Mouse (Mus musculus) liver, postnatal 0 days (tissue): Measurements from ENCODE around the gene Rbfox3. TPM values are rescaled to one million over a fixed set of nuclear protein-coding genes. Genes with fewer than 3 reads are reported as not detected.

Source experiments
- ATAC-seq: fragments of 200-750 bp; cut with Nextera tagmentation; 2 replicates; pipeline ENCODE4 v1.8.0; 2017; ENCODE audit warnings: mild to moderate bottlenecking, moderate library complexity
- DNase-seq: peaks from one replicate; pipeline ENCODE4 v3.0.0-alpha.2; 2016
- H3K27ac ChIP-seq: fragments of 300-500 bp; sonication (generic); 2 replicates; pipeline ENCODE4 v1.5.1; 2014; ENCODE audit warnings: antibody characterized with exemption, moderate library complexity, mild to moderate bottlenecking, low read depth
- H3K27me3 ChIP-seq: fragments of 300-500 bp; sonication (generic); 2 replicates; pipeline ENCODE4 v1.6.1; 2014; ENCODE audit warnings: low read length, control low read depth, mixed read lengths; ENCODE audit not compliant: insufficient read depth
- H3K36me3 ChIP-seq: fragments of 300-500 bp; sonication (generic); replicated peaks from 2 replicates; pipeline ENCODE4 v1.6.1; 2014; ENCODE audit warnings: mild to moderate bottlenecking, control low read depth, low read length, moderate library complexity, mixed read lengths; ENCODE audit not compliant: insufficient read depth
- H3K4me1 ChIP-seq: fragments of 300-500 bp; sonication (generic); 2 replicates; pipeline ENCODE4 v1.6.1; 2014; ENCODE audit warnings: antibody characterized with exemption, mild to moderate bottlenecking, control low read depth; ENCODE audit not compliant: insufficient read depth
- H3K4me2 ChIP-seq: fragments of 300-500 bp; sonication (generic); 2 replicates; pipeline ENCODE4 v1.6.1; 2014; ENCODE audit warnings: low read depth, mild to moderate bottlenecking, low read length, moderate library complexity, mixed read lengths
- H3K4me3 ChIP-seq: fragments of 300-500 bp; sonication (generic); 2 replicates; pipeline ENCODE4 v1.5.1; 2014; ENCODE audit warnings: low read depth, low read length
- H3K9ac ChIP-seq: fragments of 300-500 bp; sonication (generic); replicated peaks from 2 replicates; pipeline ENCODE4 v1.6.1; 2014; ENCODE audit warnings: mild to moderate bottlenecking, moderate library complexity
- H3K9me3 ChIP-seq: fragments of 300-500 bp; sonication (generic); 2 replicates; pipeline ENCODE4 v1.6.1; 2016; ENCODE audit warnings: mild to moderate bottlenecking, control low read depth, low read length, mixed read lengths
- CTCF ChIP-seq: sonication (generic); IDR thresholded peaks from 2 replicates; pipeline ENCODE4 v1.5.1; 2016; ENCODE audit warnings: antibody characterized with exemption, low read depth
- EP300 ChIP-seq: IDR thresholded peaks from 2 replicates; pipeline ENCODE4 v1.6.1; 2016; ENCODE audit warnings: antibody characterized with exemption, low read depth, mild to moderate bottlenecking
- WGBS: fragments of 180-500 bp; shearing (Covaris S2); extraction: QIAGEN DNeasy Blood & Tissue Kit; methylation state at CpG from one replicate; pipeline ENCODE4 v1.1.7; 2014; ENCODE audit not compliant: insufficient replicate concordance; 5-methylcytosine and 5-hydroxymethylcytosine counted together
- polyA plus RNA-seq: library from polyadenylated mRNA; unstranded; fragments of >200 nt; fragmentation: Nextera tagmentation; extraction: Ambion mirVana; gene quantifications from 2 replicates; pipeline ENCODE4 v1.2.1, GENCODE M21; 2015

Gene Rbfox3
- polyA plus RNA-seq, 1 experiment from 2014 or later = 0.73 TPM

DNA sequence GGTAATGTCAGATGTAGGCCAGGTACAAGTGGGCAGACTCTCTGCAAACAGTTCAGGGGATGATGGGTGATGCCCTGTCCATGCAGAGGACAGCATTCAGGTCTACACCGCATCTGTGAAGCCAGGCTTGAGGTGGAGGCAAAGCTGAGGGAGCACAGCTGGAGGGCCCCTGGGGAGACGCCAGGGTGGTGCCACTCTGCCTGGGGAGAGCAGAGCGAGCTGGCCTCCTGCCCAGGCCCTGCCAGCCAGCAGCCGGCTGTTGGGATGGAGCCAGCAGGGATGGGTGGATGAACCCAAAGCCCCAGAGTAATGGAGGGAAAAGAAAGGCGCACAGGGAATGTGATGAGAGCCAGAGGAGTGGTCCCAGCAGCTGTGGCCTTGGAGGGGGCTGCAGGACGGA is 399.5 kb downstream of the Rbfox3 start:
- Histone ChIP-seq H3K4me1 (no peaks in the 10 kb centered on the region), H3K36me3 (no peaks in the 10 kb centered on the region), H3K4me2 (no peak overlapping the region), H3K9me3 (no peaks in the 10 kb centered on the region), H3K9ac (no peak overlapping the region), H3K4me3 (no peak overlapping the region), H3K27me3 (peaks cover 2% of the 10 kb centered on the region; the same call in 1 of the 2 replicates), H3K27ac (no peak overlapping the region)
- TF ChIP-seq CTCF (no peak), EP300 (no peak)
- ATAC-seq (no peak), DNase-seq (no peak)
- WGBS = 66% methylated on average over 6 of the region's 6 CpGs

DNA sequence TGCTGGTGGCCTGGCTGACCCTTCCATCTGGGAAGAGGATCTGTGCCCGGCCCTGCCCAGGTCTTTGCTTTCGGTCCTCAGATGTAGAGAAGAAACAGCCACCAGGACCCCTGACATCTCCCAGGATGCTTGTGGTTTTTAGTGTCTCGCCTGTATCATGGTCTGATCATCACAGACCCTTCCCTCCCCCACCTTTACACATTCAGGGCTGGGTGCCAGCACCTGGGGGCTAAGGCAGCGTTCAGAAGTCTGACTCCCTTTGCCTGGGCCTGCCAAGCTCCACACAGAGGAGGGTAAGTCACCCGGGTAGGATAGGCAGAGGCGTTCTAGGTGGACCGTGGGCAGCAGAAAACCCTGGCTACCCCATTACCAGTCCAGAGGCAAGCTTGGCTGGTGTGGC is 403.1 kb downstream of the Rbfox3 start:
- no peak for DNase-seq
- Histone ChIP-seq H3K4me1 (no peaks in the 10 kb centered on the region), H3K9ac (no peak overlapping the region), H3K36me3 (no peaks in the 10 kb centered on the region), H3K4me3 (no peak overlapping the region), H3K4me2 (no peak overlapping the region), H3K27me3 (peaks cover 13% of the 10 kb centered on the region; the same call in 1 of the 2 replicates), H3K9me3 (no peaks in the 10 kb centered on the region), H3K27ac (no peak overlapping the region)
- TF ChIP-seq CTCF (no peak), EP300 (no peak)
- WGBS = 63% methylated on average over 7 of the region's 7 CpGs
- ATAC-seq = no peak

DNA sequence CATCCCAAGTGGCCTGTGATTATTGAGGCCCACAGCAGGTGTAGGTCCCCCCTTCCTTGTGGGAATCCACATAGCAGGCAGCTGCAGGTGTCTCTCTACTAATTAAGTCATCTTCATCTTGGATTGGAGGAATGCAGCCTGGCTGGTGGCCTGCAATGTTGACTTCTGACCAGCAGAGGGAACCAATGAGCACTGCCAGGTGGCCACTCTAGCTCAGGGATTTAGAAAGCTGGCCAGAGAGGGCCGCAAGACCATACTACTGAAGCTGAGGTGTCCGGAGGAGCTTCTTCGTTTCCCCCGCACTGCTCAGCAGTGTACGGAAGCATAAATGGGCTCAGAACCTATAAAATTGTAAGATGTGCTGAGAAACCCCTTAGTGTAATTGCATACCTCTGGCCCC is 403.5 kb downstream of the Rbfox3 start:
- H3K27me3 ChIP-seq = peaks cover 17% of the 10 kb centered on the region; the same call in 1 of the 2 replicates
- 37% methylated on average over 5 of the region's 5 CpGs for WGBS
- no peak overlapping the region for H3K4me3 ChIP-seq
- no peaks in the 10 kb centered on the region for H3K9me3 ChIP-seq
- no peaks in the 10 kb centered on the region for H3K4me1 ChIP-seq
- ATAC-seq (no peak), DNase-seq (peak; percentile 74)
- H3K4me2 ChIP-seq = no peak overlapping the region
- no peak for TF ChIP-seq EP300
- peak; percentile 95 for TF ChIP-seq CTCF
- H3K36me3 ChIP-seq = no peaks in the 10 kb centered on the region
- no peak overlapping the region for H3K9ac ChIP-seq
- H3K27ac ChIP-seq = no peak overlapping the region

DNA sequence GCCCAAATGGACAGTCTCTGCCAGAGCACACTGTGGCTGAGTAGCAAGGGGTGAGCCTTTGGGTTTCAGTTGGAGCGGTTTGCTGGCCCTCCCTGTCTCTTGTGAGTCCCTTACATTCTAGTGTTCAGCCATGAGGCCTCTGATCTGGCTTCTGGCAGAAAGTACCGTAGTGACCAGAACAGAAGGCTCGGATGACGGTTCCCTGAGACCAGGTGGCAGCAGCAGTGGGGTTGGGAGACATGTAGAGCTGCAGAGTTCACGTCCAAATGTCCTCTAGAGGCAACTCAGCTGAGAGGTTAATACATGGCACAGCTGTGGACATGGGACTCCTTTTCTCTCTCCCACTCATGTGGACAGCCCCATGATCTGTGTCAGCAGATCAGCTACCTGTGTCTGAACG is 404.3 kb downstream of the Rbfox3 start:
- WGBS = 78% methylated on average over 6 of the region's 6 CpGs
- H3K27me3 ChIP-seq = peaks cover 21% of the 10 kb centered on the region; the same call in 1 of the 2 replicates

DNA sequence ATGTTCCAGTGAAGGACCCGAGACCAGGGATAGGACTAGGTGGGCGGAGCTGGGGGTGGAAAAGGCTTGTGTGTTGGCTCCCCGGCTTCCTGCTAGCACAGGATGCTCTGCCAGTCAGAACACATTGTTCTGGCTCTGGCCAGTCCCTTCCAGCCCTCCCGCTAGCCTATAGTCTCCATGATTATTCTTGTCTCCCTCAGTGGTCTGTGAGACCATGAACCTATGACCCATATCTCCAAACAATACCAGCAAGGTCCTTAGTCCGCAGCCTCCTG is 407.3 kb downstream of the Rbfox3 start:
- H3K9ac ChIP-seq = no peak overlapping the region
- H3K9me3 ChIP-seq = no peaks in the 10 kb centered on the region
- peaks cover 21% of the 10 kb centered on the region; the same call in 1 of the 2 replicates for H3K27me3 ChIP-seq
- WGBS = 63% methylated on average over 5 of the region's 5 CpGs
- no peak for DNase-seq
- TF ChIP-seq CTCF = no peak
- no peak for TF ChIP-seq EP300
- no peak overlapping the region for H3K4me2 ChIP-seq
- no peak overlapping the region for H3K4me3 ChIP-seq
- no peaks in the 10 kb centered on the region for H3K36me3 ChIP-seq
- H3K4me1 ChIP-seq = peaks cover 4% of the 10 kb centered on the region; the same call in 1 of the 2 replicates
- ATAC-seq = no peak
- H3K27ac ChIP-seq = no peak overlapping the region

More for the DNA sequence above, 404.3 kb downstream of the Rbfox3 start:
- no peak overlapping the region for H3K4me3 ChIP-seq
- no peaks in the 10 kb centered on the region for H3K9me3 ChIP-seq
- H3K4me2 ChIP-seq = no peak overlapping the region
- no peak for ATAC-seq
- no peak for DNase-seq
- no peaks in the 10 kb centered on the region for H3K36me3 ChIP-seq
- TF ChIP-seq EP300 = no peak
- no peak for TF ChIP-seq CTCF
- no peaks in the 10 kb centered on the region for H3K4me1 ChIP-seq
- H3K27ac ChIP-seq = no peak overlapping the region
- no peak overlapping the region for H3K9ac ChIP-seq

DNA sequence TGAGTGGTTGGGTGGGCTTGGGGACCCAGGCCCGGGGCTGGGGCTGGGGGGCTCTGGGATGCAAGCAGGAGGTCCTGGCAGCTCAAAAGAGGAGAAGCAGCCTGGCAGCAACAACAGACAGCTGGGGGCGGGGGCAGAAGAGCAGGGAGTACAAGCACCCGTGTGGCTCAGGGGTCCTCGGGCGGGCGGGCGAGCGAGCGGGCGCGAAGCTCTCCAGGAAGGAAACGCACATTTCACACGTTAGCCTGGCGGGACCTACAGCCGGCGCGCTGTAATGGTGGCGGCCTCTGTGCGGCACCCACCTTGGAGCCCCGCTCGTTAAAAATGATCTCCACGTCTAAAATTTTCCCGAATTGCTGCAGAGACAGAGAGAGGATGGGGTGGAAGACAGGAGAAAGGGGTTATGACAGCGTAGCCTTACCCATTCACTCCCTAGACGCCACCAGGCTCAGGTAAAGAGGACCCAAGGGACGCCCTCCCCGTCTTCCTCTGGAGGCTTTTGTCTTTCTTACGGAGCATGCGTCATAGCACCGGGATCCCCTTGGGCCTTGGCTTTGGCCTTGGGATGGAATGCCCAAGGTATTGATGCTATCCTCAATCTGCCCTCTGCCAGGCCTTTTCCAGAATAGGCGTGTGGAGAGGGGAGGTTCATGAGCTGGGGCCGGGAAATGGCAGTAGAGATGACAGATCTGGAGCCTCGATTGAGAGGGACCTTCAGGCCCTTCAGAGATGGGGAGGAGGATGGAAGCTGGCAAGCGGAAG is 407.8 kb downstream of the Rbfox3 start:
- no peak overlapping the region for H3K4me2 ChIP-seq
- H3K27ac ChIP-seq = no peak overlapping the region
- H3K27me3 ChIP-seq = peaks cover 21% of the 10 kb centered on the region; the same call in 1 of the 2 replicates
- H3K9ac ChIP-seq = no peak overlapping the region
- H3K9me3 ChIP-seq = no peaks in the 10 kb centered on the region
- H3K36me3 ChIP-seq = no peaks in the 10 kb centered on the region
- 18% methylated on average over 34 of the region's 34 CpGs for WGBS
- ATAC-seq (no peak), DNase-seq (no peak)
- no peak overlapping the region for H3K4me3 ChIP-seq
- peaks cover 4% of the 10 kb centered on the region; the same call in 1 of the 2 replicates for H3K4me1 ChIP-seq
- TF ChIP-seq CTCF (no peak), EP300 (no peak)

DNA sequence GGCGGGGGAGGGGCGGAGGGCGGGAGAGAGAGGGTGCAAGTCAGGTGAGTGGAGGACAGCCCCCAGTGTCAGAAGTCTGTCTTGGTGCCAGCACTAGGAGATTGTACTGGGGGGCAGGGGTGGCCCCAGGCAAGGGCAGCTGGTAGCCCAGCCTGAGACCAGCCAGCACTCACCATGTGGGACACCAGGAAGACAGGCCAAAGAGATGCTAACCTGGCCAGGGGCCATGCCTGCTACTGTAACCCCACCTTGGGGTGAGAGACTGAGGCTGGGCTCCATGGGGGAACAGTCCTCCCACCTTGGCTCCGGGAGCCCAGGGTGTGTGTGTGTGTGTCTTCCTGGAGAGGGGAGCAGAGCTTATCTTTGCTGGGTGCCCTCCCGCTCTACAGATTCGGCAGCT is 408.4 kb downstream of the Rbfox3 start:
- 48% methylated on average over 6 of the region's 6 CpGs for WGBS
- no peak for ATAC-seq
- TF ChIP-seq EP300 = no peak
- no peak for TF ChIP-seq CTCF
- peaks cover 21% of the 10 kb centered on the region; the same call in 1 of the 2 replicates for H3K27me3 ChIP-seq
- no peaks in the 10 kb centered on the region for H3K9me3 ChIP-seq
- DNase-seq = no peak
- H3K4me3 ChIP-seq = no peak overlapping the region
- no peak overlapping the region for H3K4me2 ChIP-seq
- H3K9ac ChIP-seq = no peak overlapping the region
- no peaks in the 10 kb centered on the region for H3K36me3 ChIP-seq
- no peak overlapping the region for H3K27ac ChIP-seq
- H3K4me1 ChIP-seq = peaks cover 4% of the 10 kb centered on the region; the same call in 1 of the 2 replicates
